Mouse (Mus musculus): ENCODE data around the gene Ptcd3.

Gene Ptcd3

DNA sequence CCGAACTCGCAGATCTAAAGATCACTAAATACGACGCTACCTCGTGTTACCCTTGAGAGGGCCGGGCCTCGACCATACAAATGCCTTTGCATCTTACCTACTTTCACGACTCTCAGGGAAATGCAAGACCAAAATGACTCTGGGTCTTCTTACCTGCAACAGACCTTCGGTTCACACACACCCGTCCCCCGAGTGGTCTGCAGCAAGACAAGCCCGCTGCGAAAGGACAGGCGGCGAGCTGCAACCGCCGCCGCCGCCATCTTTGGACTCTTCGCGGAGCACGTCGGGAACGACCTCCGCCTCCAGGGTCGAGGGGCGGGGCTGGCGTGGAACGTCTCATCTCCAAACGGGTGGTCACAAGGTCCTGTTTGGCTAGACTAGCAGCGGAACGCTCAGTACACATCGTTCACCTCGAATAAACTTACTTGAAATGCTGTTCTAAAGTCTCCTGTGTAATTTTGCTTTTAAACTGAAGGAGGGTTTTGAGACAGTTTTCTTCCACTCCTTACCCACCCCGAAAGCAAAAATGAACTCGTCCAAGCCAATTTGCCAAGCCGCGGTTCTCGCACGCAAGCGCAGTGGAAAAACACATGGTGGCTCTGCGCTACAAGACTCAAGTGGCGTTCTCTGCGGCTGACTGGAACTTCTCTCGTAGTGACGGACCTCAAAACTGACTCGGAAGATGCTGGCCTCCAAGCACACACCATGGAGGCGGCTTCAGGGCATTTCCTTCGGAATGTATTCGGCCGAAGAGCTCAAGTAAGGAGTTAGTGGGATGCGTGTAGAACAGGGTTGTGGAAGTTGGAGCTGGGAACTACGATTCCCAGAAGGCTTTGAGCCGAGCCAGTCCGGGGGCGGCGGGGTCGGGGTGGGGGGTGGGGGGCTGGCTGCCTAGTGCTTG, at the start of gene Ptcd3, which contains the start of gene Polr1a:
TSS of gene Ptcd3 (minus strand) at position 270 of the 901 bp plus-strand sequence.
TSS of gene Polr1a (plus strand) at position 573 of the 901 bp plus-strand sequence.
- peak; percentile 97 for DNase-seq

GRCm38 (mm10) chr6:71951192-71951591, 42.6 kb upstream of the Ptcd3 start:
- no peak for DNase-seq

- DNase-seq: no peak
Measured at GRCm38 (mm10) chr6:71950592-71950991, 42.0 kb upstream of the Ptcd3 start.

DNA sequence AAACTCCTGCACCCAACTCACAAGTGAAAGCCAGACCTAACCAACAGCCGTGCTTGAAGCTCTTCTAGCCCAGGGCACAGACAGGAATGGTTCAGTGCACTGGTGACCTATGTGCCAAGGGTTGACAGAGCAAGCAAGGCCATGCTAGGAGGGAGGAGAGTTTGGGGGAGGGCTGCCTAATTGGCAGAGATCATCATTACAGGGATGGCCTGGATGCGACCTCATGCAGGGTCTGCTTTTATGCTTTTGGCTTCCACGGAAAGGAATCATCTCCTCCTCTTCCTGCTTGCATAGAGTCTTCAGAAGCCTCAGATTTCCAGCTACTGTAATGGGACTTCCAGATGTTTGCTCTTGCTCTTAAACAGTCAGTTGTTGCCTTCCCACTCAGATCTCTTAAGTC, 41.2 kb upstream of the Ptcd3 start:
- DNase-seq: no peak

DNA sequence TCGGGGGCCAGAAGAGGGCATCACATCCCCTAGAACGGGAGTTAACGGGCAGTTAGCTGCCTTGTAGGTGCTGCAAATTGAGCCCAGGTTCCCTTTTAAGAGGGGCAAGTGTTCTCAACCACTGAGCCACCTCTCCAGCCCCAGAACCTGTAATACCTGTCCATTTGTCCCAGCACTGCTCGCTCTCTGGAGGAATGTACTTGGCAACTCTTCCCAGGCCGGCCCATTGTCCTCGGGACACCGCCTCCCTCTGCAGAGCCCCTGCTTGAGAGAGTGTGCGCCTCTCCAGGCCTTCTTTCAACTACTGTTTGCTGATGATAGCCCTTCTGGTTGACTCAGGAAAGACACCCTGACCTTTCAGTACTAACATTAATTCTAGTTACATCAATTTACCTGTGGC, 37.6 kb upstream of the Ptcd3 start:
- no peak for DNase-seq

DNA sequence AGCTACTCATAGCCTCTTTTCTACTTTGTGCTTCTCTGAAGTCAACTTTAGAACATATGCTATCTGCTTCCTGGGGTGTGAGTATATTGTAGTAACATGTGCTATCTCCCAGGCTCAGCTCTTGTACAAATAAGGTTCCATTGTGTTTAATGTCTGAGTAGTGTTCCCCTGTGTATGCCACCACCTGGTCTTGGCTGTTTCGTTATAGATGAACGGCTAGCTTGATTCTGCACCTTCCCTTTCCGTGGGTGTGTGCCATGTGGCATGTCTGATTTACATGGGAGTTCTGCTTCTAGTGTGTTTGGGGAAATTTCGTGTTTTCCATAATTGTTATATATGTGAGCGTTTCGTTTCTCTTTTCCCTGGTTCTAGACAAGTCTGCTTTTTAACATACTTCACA, 36.6 kb upstream of the Ptcd3 start:
- no peak for DNase-seq

DNA sequence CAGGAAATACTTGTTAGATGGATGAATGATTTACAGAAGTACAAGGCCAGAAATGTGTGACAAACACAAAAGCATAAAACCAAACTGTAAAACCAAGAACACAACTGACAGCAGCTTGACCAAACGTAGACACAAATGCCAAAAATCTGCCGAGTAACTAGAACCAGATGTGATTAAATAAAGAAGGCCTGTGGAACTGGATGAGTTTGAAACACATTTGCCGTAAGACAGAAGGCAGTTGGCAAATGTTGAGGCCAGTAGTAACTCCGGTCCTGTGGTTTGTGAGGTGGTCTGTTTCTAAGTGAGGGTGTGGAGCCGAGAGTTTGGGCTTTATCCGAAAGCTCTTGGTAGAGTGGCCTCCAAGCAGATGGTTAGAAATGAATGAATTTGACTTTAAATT, 32.4 kb upstream of the Ptcd3 start:
- DNase-seq: no peak

DNA sequence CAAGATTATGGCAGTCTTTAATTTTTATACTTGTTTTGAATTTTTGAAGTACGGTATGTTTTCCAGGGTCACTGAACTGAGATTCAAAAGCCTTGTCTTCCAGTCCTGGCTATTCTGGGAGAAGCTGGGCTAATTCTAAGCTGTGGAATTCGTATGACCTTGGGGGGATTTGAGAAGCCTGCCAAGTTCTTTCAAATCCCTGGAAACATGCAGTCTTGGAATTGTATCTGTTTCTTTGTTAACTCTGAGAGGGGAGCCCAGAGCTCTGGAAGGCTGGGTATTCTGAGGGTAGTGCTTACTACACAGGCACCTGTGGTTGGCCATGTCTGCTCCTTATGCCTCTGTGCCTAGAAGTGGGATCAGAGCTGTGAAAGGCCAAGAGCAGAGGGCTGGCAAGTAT, 27.2 kb upstream of the Ptcd3 start:
- no peak for DNase-seq

DNA sequence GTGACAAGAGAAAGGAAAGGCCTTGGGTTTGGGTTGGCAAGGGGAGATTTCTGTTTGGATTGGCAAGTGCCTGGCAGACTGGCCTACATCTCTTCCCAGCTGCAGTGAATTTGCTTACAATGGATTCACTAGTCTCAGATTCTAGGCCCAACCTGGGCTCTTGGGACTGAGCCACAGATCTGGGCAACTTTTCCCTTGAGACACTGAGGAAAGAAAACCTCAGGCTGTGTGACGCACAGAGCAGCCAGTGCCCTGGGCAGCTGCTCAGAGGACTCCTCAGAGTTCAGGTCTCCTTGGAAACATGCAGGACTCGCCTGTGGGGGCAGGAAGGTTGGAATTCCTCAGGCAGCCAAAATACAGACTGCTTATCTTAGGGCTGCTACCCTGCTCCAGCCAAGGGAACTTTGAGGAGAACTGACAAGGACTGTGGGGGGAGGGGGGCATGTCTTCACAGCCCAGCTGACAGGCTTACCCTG, 25.6 kb upstream of the Ptcd3 start:
- no peak for DNase-seq

DNA sequence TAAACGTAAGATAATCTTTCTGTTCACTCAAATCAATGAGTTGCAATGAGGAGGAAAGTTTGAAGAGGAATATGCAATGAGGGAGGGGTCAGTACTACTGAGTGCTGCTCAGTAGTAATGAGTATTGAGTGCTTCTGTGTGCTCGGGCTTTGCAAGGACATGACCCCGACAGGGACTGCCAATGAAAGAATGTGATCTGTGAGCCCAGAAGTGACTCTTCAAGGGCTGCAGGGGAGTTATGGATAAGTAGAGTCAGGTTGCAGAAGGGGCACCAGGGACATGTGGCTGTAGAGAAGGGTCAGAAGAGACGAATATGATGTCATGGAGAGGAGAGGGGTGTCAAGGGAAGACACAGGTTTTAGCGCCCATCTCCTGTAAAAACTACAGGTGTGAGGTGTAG, 23.8 kb upstream of the Ptcd3 start:
- DNase-seq: no peak

DNA sequence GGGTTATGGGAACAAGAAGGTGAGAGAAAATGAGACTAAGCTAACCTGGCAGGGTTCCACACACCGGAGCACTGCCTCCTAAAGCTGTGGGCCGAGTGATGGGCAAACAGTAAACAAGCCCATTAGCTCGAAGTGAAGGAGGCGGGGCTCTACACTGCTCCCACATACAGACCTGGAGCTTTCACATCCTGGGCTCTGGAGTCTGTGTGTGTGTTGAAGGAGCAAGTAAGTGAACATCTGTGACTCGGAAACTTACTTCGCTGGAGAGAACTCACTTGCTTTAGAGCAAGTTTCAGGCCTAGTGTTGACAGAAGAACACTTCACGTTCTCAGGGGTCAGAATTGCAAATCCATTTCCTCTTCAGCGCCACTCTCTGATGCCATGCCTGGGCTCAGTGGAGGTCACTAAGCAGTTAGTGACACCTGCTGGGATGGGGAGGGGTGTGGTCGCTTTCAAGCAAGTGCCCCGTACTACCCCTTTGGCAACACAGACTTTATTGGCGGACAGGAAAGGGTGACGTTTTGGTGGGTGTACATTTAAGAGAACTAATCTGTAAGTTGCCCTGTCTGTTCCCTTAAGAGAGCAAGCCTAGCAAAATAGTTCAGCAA, 22.4 kb upstream of the Ptcd3 start:
- no peak for DNase-seq

DNA sequence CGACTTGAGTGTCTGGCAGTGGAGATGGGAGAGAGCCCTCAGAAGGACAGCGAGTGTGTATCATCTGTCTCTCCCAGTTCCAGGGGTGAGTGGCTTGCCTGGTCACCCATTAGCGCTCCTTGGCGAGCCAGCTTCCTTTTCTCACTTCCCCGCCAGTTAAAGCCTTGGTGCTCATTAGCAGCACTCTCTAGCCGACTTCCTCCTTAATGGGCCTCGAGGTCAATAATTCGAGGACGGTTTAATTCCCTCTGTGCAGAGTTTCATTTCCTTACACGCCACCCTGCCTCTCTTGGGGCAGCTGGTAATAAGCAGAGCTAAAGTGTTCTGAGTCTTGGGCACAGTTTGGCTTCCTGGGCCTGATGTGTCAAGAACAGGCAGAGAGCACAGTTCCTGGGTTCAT, 21.5 kb upstream of the Ptcd3 start:
- DNase-seq: no peak

- peak; percentile 72 for DNase-seq
Measured at GRCm38 (mm10) chr6:71927911-71928310, 19.4 kb upstream of the Ptcd3 start.

GRCm38 (mm10) chr6:71925233-71925632, 16.7 kb upstream of the Ptcd3 start:
- DNase-seq: peak; percentile 8

GRCm38 (mm10) chr6:71920752-71921151, 12.2 kb upstream of the Ptcd3 start:
- DNase-seq: no peak

- no peak for DNase-seq
Measured at GRCm38 (mm10) chr6:71911686-71912450, 3.3 kb upstream of the Ptcd3 start.

DNA sequence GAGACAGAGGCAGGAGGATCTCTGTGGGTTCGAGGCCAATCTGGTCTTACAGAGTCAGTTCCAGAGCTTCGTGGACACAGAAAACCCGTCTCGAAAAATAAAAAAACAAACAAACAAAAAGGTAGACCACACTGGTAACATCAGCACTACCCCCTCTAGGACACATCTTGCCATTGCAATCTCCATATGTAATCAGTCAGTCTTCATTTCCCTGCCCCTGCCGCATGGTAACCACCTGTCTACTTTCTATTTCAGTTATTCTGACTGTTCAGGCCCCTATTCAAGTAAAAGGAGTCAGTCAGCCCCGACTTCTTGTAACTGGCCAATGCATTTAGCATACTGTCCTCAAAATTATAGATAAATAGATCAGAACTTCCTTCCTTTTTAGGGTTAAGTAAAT, 1.3 kb upstream of the Ptcd3 start:
- peak; percentile 1 for DNase-seq

DNA sequence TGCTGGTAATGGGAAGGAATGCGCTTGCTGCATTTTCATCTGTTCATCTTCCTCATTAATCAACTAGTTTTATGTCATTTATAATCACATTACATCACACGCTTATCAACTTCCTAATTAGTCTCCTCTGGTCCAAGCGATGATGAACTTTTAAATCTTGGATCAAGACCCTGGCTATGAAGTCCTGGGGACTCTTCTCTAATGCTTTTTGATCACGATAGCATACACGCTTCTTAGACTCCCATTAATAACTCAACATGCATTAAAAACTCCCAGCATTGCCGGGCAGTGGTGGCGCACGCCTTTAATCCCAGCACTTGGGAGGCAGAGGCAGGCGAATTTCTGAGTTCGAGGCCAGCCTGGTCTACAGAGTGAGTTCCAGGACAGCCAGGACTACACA, 834 bp upstream of the Ptcd3 start:
- DNase-seq: no peak

DNA sequence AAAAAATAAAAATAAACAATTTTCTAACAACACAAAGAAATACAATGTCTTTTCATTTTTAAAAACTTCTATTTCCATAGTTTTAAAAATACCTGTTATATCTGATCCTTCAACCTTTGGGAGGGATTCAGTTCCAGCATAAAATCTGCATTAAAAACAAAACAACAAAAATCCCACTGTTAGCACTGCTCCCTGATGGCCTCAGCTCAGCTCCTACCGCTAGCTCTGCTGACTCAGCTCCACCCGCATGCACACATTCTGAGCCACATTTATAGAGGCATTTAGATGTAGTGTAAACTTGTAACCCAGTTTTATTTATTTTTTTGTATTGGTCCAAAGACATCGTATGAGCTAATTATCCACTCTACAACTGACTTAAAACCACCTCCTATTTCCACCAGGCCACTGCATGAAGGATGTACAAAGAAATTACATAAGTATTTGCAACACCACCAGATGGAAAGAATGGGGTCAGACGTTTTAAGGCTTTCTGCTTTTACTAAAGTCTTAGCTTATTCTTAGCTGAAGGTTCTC, 781 bp downstream of the Ptcd3 start:
- DNase-seq: no peak

- DNase-seq: no peak
Measured at GRCm38 (mm10) chr6:71893263-71893662, 15.3 kb downstream of the Ptcd3 start.

GRCm38 (mm10) chr6:71877965-71878760, 30.4 kb downstream of the Ptcd3 start:
- DNase-seq: peak; percentile 12

GRCm38 (mm10) chr6:71871396-71871795, 37.2 kb downstream of the Ptcd3 start:
- DNase-seq: no peak
